Mouse (Mus musculus) bone marrow, adult 2 months (tissue): ENCODE data around the gene Cbln3. TPM values are rescaled to one million over a fixed set of nuclear protein-coding genes. Genes with fewer than 3 reads are reported as not detected.

ENCODE experiments used
- H3K27ac ChIP-seq: fragments of 200-500 bp; 2 replicates; pipeline ENCODE4 v1.5.1; 2012; ENCODE audit warnings: low read depth, mild to moderate bottlenecking, control low read depth, inconsistent platforms, low read length; ENCODE audit not compliant: control insufficient read depth, poor library complexity, insufficient read depth
- H3K4me1 ChIP-seq: fragments of 200-500 bp; 2 replicates; pipeline ENCODE4 v1.6.1; 2011; ENCODE audit warnings: low read length; ENCODE audit not compliant: control insufficient read depth, insufficient read depth
- H3K4me3 ChIP-seq: fragments of 200-500 bp; replicated peaks from 2 replicates; pipeline ENCODE3; 2011; ENCODE audit warnings: mild to moderate bottlenecking, low read depth, low read length, control low read depth; ENCODE audit not compliant: control insufficient read depth
- CTCF ChIP-seq: fragments of 200-500 bp; IDR thresholded peaks from 2 replicates; pipeline ENCODE4 v1.5.1; 2011; ENCODE audit warnings: low read length, control low read depth; ENCODE audit not compliant: control insufficient read depth, insufficient read depth
- POLR2A ChIP-seq: fragments of 200-500 bp; IDR thresholded peaks from 2 replicates; pipeline ENCODE4 v1.6.1; 2011; ENCODE audit warnings: low read depth, mild to moderate bottlenecking, control low read depth, low read length, borderline replicate concordance; ENCODE audit not compliant: control insufficient read depth
- WGBS: fragments of 180-500 bp; shearing (Covaris S2); methylation state at CpG from one replicate; pipeline ENCODE4 v1.1.7; 2018; 5-methylcytosine and 5-hydroxymethylcytosine counted together
- polyA plus RNA-seq: library from polyadenylated mRNA; stranded (reverse); fragments of >200 nt; gene quantifications from 2 replicates; pipeline ENCODE4 v1.2.4, GENCODE M21; 2011; ENCODE audit warnings: low replicate concordance; ENCODE audit not compliant: missing spikeins, insufficient read depth, insufficient read length

The Cbln3 gene
- polyA plus RNA-seq, 1 experiment: not detected

DNA sequence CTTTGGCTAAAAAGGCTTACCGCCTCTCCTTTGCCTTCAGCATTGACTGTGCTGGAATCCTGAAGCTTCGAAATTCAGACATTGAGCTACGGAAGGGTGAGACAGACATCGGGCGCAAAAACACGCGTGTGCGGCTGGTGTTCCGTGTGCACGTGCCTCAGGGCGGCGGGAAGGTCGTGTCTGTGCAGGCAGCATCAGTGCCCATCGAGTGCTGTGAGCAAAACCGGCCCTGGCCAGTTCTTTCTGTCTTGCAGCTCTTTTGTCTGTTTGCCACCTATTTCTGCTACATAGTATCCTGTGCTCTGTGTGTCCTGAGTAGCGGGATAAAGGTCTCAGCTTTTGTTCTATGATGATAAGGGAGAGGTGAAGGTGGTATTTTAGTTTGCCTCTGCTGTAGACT, 54.3 kb downstream of the Cbln3 start:
- Histone ChIP-seq H3K4me3 (no peak overlapping the region), H3K4me1 (no peaks in the 10 kb centered on the region), H3K27ac (no peak overlapping the region)
- TF ChIP-seq CTCF (no peak), POLR2A (no peak)
- 89% methylated on average over 16 of the region's 16 CpGs for WGBS

Other genes starting within 250 kb of the Cbln3 start
- 24.9 and 49.5 TPM in 2 replicates for gene Ipo4, start 248.4 kb downstream of the Cbln3 start, polyA plus RNA-seq
- gene Gm49378, start 246.5 kb downstream of the Cbln3 start, polyA plus RNA-seq: 2.0 and 5.8 TPM in 2 replicates
- gene Tm9sf1, start 240.6 kb downstream of the Cbln3 start, polyA plus RNA-seq: 37.9 and 46.7 TPM in 2 replicates
- 0.77 and 4.0 TPM in 2 replicates for gene Tssk4, start 234.2 kb downstream of the Cbln3 start, polyA plus RNA-seq
- 23.2 and 50.4 TPM in 2 replicates for gene Mdp1, start 223.9 kb downstream of the Cbln3 start, polyA plus RNA-seq
- 7.3 and 18.3 TPM in 2 replicates for gene Gmpr2, start 212.5 kb downstream of the Cbln3 start, polyA plus RNA-seq
- gene Nedd8, start 212.3 kb downstream of the Cbln3 start, polyA plus RNA-seq: 173 and 183 TPM in 2 replicates
- gene Tinf2, start 202.6 kb downstream of the Cbln3 start, polyA plus RNA-seq: 25.4 and 38.1 TPM in 2 replicates
- 1.1 and 5.1 TPM in 2 replicates for gene Tgm1, start 170.5 kb downstream of the Cbln3 start, polyA plus RNA-seq
- 16.0 and 24.5 TPM in 2 replicates for gene Rabggta, start 162.1 kb downstream of the Cbln3 start, polyA plus RNA-seq
- 24.4 and 25.9 TPM in 2 replicates for gene Dhrs1, start 138.7 kb downstream of the Cbln3 start, polyA plus RNA-seq
- gene Nop9, start 138.7 kb downstream of the Cbln3 start, polyA plus RNA-seq: 14.3 and 14.5 TPM in 2 replicates
- 1.6 TPM in 1 of 2 replicates, not detected in the other for gene Cideb, start 125.9 kb downstream of the Cbln3 start, polyA plus RNA-seq
- gene Ltb4r2, start 123.0 kb downstream of the Cbln3 start, polyA plus RNA-seq: 2.8 and 6.5 TPM in 2 replicates
- 34.1 and 77.0 TPM in 2 replicates for gene Ltb4r1, start 118.4 kb downstream of the Cbln3 start, polyA plus RNA-seq
- 2.3 and 4.7 TPM in 2 replicates for gene Adcy4, start 100.3 kb downstream of the Cbln3 start, polyA plus RNA-seq
- gene Ripk3, start 95.5 kb downstream of the Cbln3 start, polyA plus RNA-seq: 27.7 and 38.9 TPM in 2 replicates
- 4.0 and 5.6 TPM in 2 replicates for gene Nfatc4, start 61.2 kb downstream of the Cbln3 start, polyA plus RNA-seq
- gene Nynrin, start 30.4 kb downstream of the Cbln3 start, polyA plus RNA-seq: 0.93 and 1.3 TPM in 2 replicates
- 12.6 and 28.3 TPM in 2 replicates for gene Khnyn, start 555 bp upstream of the Cbln3 start, polyA plus RNA-seq
- gene Sdr39u1, start 15.9 kb upstream of the Cbln3 start, polyA plus RNA-seq: 3.0 and 3.1 TPM in 2 replicates
- gene Cma1, start 60.3 kb upstream of the Cbln3 start, polyA plus RNA-seq: not detected in 2 replicates
- gene Cma2, start 66.6 kb upstream of the Cbln3 start, polyA plus RNA-seq: not detected in 2 replicates
- not detected in 2 replicates for gene Mcpt1, start 133.6 kb upstream of the Cbln3 start, polyA plus RNA-seq
- not detected in 2 replicates for gene Mcpt9, start 146.1 kb upstream of the Cbln3 start, polyA plus RNA-seq
- not detected in 2 replicates for gene Mcpt2, start 157.6 kb upstream of the Cbln3 start, polyA plus RNA-seq
- not detected in 2 replicates for gene Mcpt4, start 177.9 kb upstream of the Cbln3 start, polyA plus RNA-seq
- 15.4 and 51.6 TPM in 2 replicates for gene Mcpt8, start 200.9 kb upstream of the Cbln3 start, polyA plus RNA-seq
- 26.7 and 86.1 TPM in 2 replicates for gene Ctsg, start 218.2 kb upstream of the Cbln3 start, polyA plus RNA-seq
- gene Gzme, start 236.2 kb upstream of the Cbln3 start, polyA plus RNA-seq: not detected in 2 replicates
- gene Gzmd, start 248.2 kb upstream of the Cbln3 start, polyA plus RNA-seq: not detected in 2 replicates